Mouse (Mus musculus) brain, adult 2 months (tissue): ENCODE results near the gene Ebf3.

Source experiments
- DNase-seq: peaks from one replicate; pipeline ENCODE4 v3.0.0; 2011; ENCODE audit warnings: low read depth, low spot score

Gene Ebf3

GRCm38 (mm10) chr7:137289290-137289957 is 24.8 kb downstream of the Ebf3 start:
- no peak for DNase-seq

DNA sequence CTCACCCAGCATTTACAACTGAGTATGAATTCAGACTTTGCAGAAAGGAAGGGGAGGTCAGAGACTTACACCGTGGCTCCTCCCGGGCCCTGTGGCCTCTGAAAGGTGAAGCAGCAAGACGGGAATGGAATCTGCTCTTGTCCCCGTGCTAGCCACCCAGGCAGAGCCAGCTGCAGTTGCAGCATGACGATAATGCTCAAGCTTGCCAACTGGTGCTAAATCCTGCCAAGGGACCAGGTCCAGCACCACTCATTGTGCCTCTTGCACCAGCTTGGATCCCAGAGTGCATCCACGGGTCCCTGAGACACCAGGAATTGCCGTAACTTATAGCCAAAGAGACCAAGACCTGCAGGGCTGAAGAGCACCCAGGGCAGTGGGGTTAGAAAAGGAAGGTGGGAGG is 36.1 kb downstream of the Ebf3 start:
- no peak for DNase-seq

DNA sequence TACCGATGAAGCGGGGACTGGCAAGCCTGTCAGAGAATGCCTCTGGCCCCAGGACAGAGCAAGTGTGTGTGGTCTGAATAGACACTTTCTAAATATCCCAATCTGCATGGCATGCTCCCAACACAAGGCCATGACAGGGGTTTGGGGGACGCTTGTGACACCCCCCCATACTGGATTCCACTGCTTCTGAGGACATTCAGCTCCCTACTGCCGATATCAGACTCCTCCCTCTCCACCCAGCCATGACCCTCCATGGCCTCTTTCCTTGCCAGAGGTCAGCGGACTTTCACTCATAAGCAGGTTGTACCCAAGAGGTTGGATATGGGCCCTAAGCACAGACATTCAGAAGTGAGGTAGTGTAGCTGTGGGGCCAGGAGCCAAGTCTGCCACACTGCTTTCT is 36.5 kb downstream of the Ebf3 start:
- DNase-seq, result no peak

DNA sequence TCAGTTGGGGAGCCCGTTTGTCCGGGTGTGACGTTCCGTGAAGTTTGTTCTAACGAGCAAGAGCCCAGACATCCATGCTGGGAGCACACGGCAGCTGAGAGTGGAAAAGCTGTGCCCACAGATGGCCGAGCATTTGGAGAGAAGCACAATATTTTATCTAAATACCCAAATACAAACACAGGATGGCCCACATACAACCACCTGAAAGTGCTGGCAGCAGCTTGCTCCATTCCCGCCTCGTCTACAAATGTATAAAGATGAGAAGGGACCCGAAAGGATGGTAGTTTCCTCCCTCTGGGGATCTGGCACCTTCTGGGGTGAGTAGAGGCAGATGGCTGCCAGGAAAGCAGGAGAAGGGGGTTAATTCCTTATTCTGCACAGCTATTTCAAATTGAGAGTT is 42.0 kb downstream of the Ebf3 start:
- DNase-seq, result peak; percentile 46

DNA sequence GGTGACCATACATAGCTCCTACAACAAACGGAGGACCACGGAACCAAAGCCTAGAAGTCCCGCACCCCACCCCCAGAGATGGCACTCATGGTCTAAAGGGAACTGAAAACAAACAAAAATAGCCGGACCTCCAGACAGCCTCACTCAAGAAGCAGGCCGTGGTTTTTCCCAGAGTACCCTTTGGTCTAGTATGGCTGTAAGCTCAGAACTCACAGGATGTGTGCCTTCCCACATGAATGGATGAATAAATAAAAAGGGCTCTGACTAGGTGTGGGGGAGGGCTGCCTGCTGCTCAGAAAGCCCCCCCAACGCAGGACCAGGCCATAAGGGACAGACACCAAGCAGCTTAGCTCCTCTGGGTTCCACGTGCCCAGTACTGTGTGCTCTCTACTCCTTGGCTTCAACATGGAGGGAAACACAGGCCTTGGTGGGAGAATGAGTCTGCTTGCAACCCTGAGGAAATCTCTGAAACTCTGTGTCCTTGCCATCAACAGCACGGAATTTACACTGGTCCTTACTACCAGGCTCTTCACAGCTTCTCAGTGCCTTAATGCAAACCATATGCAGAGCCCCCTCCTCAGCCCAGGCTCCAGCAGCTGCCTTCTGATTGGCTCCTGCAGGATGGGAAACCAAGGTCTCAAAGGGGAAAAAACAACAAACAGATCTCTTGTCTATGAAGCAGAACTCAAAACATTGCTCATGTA is 45.6 kb downstream of the Ebf3 start:
- DNase-seq, result peak; percentile 20

GRCm38 (mm10) chr7:137267441-137267840 is 46.8 kb downstream of the Ebf3 start:
- peak; percentile 26 for DNase-seq

DNA sequence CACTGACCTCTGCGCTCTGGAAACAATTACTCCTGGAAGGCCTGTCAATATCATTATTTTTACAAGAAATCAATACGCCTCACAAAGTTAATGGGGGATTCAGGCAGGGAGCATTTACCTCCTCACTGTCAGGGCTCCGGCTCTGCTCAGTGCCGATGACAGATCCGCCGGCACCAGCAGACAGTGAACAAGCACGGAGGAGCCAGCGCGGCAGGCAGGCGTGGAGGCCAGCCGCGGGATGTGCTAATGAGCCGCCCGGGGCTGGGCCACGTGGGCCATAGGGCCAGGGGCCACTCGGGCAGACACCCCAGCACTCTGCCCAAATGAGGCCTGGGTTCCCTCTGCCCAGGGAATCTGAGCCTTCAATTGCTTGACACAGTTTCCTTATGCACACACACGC is 47.7 kb downstream of the Ebf3 start:
- no peak for DNase-seq

GRCm38 (mm10) chr7:137262330-137262729 is 51.9 kb downstream of the Ebf3 start:
- no peak for DNase-seq

DNA sequence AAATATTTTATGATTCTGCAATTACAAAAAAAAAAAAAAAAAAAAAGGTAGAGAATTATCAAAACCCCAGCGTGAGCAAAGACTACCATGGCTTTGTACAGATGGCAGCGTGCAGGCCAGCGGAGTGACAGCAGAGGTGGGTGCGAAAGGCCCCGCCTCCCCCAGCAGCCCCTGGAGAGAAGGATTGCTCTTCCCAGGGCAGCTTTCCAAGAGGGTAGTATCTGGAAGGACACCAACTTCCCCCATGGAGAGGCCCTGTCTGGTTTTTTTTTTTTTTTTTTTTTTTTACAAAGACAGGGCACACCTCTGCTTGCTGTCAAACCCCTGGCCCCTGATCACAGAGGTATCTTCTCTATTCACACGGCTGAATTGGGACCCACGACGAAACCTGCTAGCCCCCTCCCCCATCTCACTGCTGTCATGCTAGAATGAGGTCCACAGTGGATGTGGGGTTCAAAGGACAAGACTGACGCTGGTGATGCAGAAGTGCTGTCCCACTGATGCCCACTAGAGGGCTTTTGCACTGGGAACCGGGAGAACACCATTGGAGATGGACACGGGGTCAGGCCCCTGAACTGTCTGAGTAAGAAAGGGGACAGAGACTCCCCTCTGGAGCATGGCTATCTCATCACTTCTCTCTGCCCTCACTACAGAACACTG is 67.9 kb downstream of the Ebf3 start:
- DNase-seq, result peak; percentile 57

DNA sequence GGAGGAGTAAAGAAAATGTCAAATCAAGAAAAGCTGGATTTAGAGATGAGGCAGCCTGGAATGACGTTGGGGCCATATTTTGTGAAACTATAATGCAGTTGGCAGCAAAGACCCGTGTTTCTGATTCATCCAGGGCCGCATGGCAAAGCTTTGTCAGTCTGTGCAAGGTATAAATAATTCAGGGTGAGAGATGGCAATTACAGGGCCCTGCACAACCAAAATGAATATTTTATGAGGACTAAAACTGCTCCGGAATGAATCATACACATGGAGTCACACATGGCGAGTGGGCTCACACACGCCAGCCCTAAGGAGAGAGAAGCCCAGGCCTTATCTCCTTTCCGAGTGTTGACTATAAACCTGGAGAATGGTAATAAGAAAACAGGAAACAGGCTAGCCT is 69.4 kb downstream of the Ebf3 start:
- DNase-seq, result peak; percentile 54

DNA sequence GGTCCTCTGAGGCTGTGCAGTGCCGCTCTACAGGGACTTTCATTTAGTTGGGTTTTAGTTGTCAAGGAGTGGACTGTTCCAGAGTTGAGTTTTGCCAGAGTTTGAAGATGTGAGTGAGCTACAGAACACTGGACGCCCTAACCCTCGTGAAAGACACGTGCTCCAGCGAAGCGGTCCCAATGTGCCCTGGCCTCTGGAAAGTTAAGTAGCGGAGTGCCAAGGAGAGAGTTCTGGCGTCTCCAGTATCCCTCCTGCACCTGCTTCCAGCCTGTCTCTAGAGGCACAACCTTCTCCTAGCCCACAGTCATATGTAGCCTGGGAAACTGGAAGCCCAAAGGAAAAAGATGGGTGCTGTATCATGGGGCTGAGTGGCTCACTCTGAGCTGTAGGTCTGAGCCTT is 73.8 kb downstream of the Ebf3 start:
- no peak for DNase-seq

GRCm38 (mm10) chr7:137239542-137240133 is 74.6 kb downstream of the Ebf3 start:
- no peak for DNase-seq

- no peak for DNase-seq
Measured at GRCm38 (mm10) chr7:137237419-137237818, 76.8 kb downstream of the Ebf3 start.

GRCm38 (mm10) chr7:137223823-137224222 is 90.4 kb downstream of the Ebf3 start:
- DNase-seq, result no peak

GRCm38 (mm10) chr7:137222831-137223505 is 91.3 kb downstream of the Ebf3 start:
- DNase-seq, result no peak

GRCm38 (mm10) chr7:137221599-137221998 is 92.6 kb downstream of the Ebf3 start:
- DNase-seq, result no peak

DNA sequence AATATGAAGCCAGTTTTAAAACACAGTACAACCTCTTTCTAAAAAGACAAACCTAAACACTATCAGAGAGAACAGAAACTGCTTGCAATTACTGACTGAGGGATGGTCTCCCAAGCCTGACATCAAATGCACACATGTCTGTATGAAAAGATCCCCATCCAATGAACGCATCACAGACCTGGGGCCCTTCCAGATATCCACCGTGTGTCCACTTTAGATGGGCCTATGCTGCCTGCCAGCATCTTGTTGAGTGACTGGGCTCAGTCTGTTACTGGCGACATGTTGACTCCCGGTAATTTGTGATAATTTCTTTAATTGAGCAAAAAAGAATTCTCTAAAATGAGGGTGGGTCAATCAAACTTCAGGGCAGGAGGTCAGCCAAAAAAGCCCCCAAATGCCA is 93.8 kb downstream of the Ebf3 start:
- no peak for DNase-seq

- no peak for DNase-seq
Measured at GRCm38 (mm10) chr7:137218706-137219105, 95.5 kb downstream of the Ebf3 start.

GRCm38 (mm10) chr7:137213444-137213843 is 100.8 kb downstream of the Ebf3 start:
- no peak for DNase-seq

- no peak for DNase-seq
Measured at GRCm38 (mm10) chr7:137211332-137211731, 102.9 kb downstream of the Ebf3 start.

- DNase-seq, result no peak
Measured at GRCm38 (mm10) chr7:137209688-137210345, 104.4 kb downstream of the Ebf3 start.
